12 mouse cellular contexts compared by ENCODE assay signal in the genomic region with DNA sequence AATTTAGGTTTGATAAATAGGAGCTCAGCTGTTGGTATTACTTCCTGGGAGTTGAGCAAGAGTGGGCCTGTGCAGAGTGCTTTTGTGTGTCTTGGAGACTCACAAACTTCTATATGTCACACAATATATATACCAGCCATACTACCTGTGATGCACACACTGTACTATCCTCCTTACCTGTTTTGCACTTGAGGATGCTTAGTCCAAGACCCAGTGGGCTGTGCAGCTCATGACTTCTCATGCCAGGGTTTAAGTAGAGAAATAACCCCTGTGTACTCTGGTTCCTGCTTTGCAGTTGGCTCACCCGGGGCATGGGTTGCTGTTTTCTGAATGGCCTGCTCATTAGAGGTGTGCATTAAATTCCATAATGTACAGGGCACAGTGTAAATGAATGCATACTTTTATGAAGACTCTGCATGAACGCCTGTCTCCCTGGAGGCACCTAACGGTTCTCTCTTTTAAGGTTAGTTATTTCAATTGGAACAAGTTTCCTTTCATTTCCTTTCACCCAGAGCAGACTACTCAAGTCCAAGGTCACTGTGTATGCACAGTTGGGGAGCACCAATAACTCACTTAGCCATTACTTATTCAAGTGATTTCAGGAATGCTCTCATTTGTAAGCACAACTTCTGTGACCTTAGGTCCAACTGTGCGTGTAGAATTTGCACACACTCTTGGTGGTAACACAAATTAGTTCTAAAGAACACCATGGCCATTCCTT.
"Had no signal": no experiment of that assay in that cellular context is flagged by ENCODE, and none has a peak within 500 bp of the region (broad histone marks: within the 10 kb centered on the region; RNA-seq: fewer than 3 reads in every experiment).

No protein-coding gene starts in this region.

- H3K9me3 ChIP-seq: limb, embryonic 12.5 days; midbrain, embryonic 13.5 days; neural tube, embryonic 15.5 days had no signal

- ATAC-seq: intestine, postnatal 0 days; midbrain, embryonic 13.5 days had no signal

- H3K4me1 ChIP-seq: limb, embryonic 12.5 days; midbrain, embryonic 13.5 days; neural tube, embryonic 15.5 days had no signal

- DNase-seq: lung, adult 18-20 months; right cerebral cortex, adult 18-20 months; right cerebral cortex, postnatal 25 days; thymus, postnatal 4 days had no signal

- H3K9ac ChIP-seq: limb, embryonic 12.5 days; liver, embryonic 14.5 days; midbrain, embryonic 13.5 days; neural tube, embryonic 15.5 days had no signal

- H3K27me3 ChIP-seq: limb, embryonic 12.5 days; midbrain, embryonic 13.5 days; neural tube, embryonic 15.5 days had no signal

- H3K27ac ChIP-seq: limb, embryonic 12.5 days; liver, embryonic 14.5 days; midbrain, embryonic 13.5 days; neural tube, embryonic 15.5 days; stomach, postnatal 0 days had no signal

- H3K4me3 ChIP-seq: left cerebral cortex, adult 2 months; limb, embryonic 12.5 days; midbrain, embryonic 13.5 days; myocyte; neural tube, embryonic 15.5 days had no signal

- H3K36me3 ChIP-seq: limb, embryonic 12.5 days; midbrain, embryonic 13.5 days; neural tube, embryonic 15.5 days had no signal

- H3K4me2 ChIP-seq: limb, embryonic 12.5 days; midbrain, embryonic 13.5 days; neural tube, embryonic 15.5 days had no signal
